Mouse (Mus musculus) right cerebral cortex, postnatal 36 days (tissue): ENCODE measurements around the gene Ralgps1.
A peak's percentile ranks its signal among the peaks of the same experiment; 100 is the strongest.

Experiments
- DNase-seq, 2 experiments: peaks; one replicate each; pipeline ENCODE4 v3.0.0; 2022; ENCODE audit warnings: low spot score in 2 of 2, mixed read lengths in 1 of 2

Gene Ralgps1

GRCm38 (mm10) chr2:33280525-33280924, 90.8 kb downstream of the Ralgps1 start:
- DNase-seq = no peak

GRCm38 (mm10) chr2:33279758-33280157, 91.5 kb downstream of the Ralgps1 start:
- DNase-seq = no peak

GRCm38 (mm10) chr2:33274719-33275490, 96.4 kb downstream of the Ralgps1 start:
- no peak for DNase-seq

GRCm38 (mm10) chr2:33272665-33273439, 98.4 kb downstream of the Ralgps1 start:
- no peak for DNase-seq

- DNase-seq = no peak
Observed at GRCm38 (mm10) chr2:33271511-33271910, 99.8 kb downstream of the Ralgps1 start.

- no peak for DNase-seq
Observed at GRCm38 (mm10) chr2:33270569-33270968, 100.7 kb downstream of the Ralgps1 start.

- no peak for DNase-seq
Observed at GRCm38 (mm10) chr2:33269132-33269493, 102.2 kb downstream of the Ralgps1 start.

GRCm38 (mm10) chr2:33268384-33269131, 102.7 kb downstream of the Ralgps1 start:
- no peak for DNase-seq

- no peak for DNase-seq
Observed at GRCm38 (mm10) chr2:33267075-33267474, 104.2 kb downstream of the Ralgps1 start.

GRCm38 (mm10) chr2:33265793-33266192, 105.5 kb downstream of the Ralgps1 start:
- peak in 1 of 2 experiments; percentile 54 for DNase-seq

GRCm38 (mm10) chr2:33261475-33261874, 109.8 kb downstream of the Ralgps1 start:
- DNase-seq = no peak

GRCm38 (mm10) chr2:33260772-33261171, 110.5 kb downstream of the Ralgps1 start:
- DNase-seq = peak; percentile 68

GRCm38 (mm10) chr2:33256769-33257537, 114.3 kb downstream of the Ralgps1 start:
- DNase-seq = no peak

GRCm38 (mm10) chr2:33254318-33254985, 116.8 kb downstream of the Ralgps1 start:
- DNase-seq = no peak

- DNase-seq = no peak
Observed at GRCm38 (mm10) chr2:33253572-33254190, 117.6 kb downstream of the Ralgps1 start.

- no peak for DNase-seq
Observed at GRCm38 (mm10) chr2:33252751-33253150, 118.5 kb downstream of the Ralgps1 start.

- no peak for DNase-seq
Observed at GRCm38 (mm10) chr2:33249922-33250633, 121.2 kb downstream of the Ralgps1 start.

GRCm38 (mm10) chr2:33248549-33248948, 122.7 kb downstream of the Ralgps1 start:
- no peak for DNase-seq

GRCm38 (mm10) chr2:33246841-33247240, 124.4 kb downstream of the Ralgps1 start:
- no peak for DNase-seq

- DNase-seq = no peak
Observed at GRCm38 (mm10) chr2:33245350-33245749, 125.9 kb downstream of the Ralgps1 start.
